Mouse (Mus musculus): Measurements from ENCODE around the gene Tmem50a.

DNA sequence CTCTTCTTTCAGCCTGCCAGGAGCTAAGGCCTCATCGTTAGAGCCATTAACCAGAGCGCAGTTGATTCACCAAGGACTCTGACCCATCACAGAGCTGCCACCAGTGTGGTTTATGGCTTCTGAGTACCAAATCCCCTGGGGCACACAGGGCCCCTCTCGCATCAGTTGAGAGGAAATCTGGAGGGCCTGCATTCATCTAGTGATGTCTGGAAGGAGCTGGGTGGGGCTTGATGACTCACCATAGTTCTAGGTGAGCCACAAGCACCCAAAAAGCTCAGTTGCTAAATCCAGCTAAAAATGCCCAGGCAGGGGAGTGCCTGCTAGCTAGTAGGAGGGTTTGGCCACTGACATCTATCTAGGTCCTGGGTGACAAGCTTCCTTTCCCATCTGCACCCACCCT lies 41.0 kb upstream of the Tmem50a start:
- TF ChIP-seq CTCF (IDR thresholded peaks at IDR 0.05; ENCODE audit: insufficient read depth, low read length) (no peak), POLR2A (IDR thresholded peaks at IDR 0.05; ENCODE audit: borderline replicate concordance, extremely low read depth, low read depth, low read length) (no peak)
